Mouse (Mus musculus) spleen, adult 12 weeks (tissue): Measurements from ENCODE around the gene Cxcr6.

Source experiments
- DNase-seq: peaks from one replicate; pipeline ENCODE4 v3.0.0; 2022; ENCODE audit warnings: low spot score

The Cxcr6 gene

GRCm38 (mm10) chr9:123826631-123827030 is 20.4 kb downstream of the Cxcr6 start:
- no peak for DNase-seq

- DNase-seq, result no peak
Observed at GRCm38 (mm10) chr9:123828916-123829315, 22.6 kb downstream of the Cxcr6 start.

DNA sequence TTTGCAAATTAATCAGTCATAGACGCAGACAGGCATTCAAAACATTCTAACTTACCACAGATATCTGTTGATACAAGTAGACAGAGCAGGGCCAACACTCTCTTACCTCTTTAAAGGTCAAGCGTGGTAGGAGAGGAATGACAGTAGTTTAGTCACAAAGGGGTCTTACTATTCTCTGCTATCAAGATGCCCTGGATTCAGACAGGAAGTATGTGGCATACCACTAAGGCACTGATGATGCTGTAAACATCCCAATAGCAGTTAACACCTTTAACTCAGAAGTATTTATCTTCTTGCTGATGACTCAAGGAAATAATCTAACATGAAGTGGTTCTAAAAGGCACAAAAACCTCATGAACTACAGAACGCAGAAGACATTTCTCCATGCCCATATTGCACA is 29.6 kb downstream of the Cxcr6 start:
- DNase-seq, result no peak

- no peak for DNase-seq
Observed at GRCm38 (mm10) chr9:123840243-123840642, 34.0 kb downstream of the Cxcr6 start.

DNA sequence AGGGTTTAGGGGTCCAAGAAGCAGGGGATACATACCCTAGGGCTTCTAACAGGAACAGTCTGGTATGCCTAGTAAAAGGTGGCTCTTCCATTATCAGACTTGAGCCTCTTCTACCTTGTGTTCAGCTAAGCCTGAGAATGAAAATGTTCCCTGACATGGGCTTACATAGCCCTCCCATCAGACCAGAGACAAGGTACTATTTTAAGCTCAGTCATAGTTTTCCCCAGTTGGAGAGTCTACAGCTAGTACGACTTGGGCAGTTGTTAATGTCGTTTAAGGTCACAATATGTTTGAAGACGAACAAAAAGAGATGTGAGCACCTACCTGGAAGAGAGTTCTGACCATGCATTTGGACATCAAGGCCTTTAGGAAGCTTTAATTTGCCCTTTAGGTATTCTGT is 38.2 kb downstream of the Cxcr6 start:
- no peak for DNase-seq

GRCm38 (mm10) chr9:123845120-123845519 is 38.8 kb downstream of the Cxcr6 start:
- peak; percentile 31 for DNase-seq

- no peak for DNase-seq
Observed at GRCm38 (mm10) chr9:123846490-123846889, 40.2 kb downstream of the Cxcr6 start.

- no peak for DNase-seq
Observed at GRCm38 (mm10) chr9:123849976-123850695, 43.9 kb downstream of the Cxcr6 start.

DNA sequence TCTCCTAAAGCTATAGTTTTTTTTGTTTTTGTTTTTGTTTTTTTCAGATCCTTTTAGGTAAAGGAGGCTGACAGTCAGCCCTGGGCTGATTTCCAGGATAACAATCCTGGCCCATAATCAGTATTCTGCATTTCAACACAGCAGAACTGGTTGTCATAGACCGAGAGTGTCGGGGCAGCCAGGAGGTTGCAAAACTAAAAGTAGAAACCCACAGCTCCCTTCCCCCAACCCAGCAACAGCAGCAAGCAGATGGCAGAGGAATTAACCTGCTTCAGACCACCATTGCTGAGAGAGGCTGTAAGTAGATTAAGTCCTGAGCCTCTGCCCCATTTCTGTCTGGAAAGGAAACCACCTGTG is 44.4 kb downstream of the Cxcr6 start:
- peak; percentile 14 for DNase-seq

- DNase-seq, result peak; percentile 47
Observed at GRCm38 (mm10) chr9:123851062-123851712, 44.9 kb downstream of the Cxcr6 start.

DNA sequence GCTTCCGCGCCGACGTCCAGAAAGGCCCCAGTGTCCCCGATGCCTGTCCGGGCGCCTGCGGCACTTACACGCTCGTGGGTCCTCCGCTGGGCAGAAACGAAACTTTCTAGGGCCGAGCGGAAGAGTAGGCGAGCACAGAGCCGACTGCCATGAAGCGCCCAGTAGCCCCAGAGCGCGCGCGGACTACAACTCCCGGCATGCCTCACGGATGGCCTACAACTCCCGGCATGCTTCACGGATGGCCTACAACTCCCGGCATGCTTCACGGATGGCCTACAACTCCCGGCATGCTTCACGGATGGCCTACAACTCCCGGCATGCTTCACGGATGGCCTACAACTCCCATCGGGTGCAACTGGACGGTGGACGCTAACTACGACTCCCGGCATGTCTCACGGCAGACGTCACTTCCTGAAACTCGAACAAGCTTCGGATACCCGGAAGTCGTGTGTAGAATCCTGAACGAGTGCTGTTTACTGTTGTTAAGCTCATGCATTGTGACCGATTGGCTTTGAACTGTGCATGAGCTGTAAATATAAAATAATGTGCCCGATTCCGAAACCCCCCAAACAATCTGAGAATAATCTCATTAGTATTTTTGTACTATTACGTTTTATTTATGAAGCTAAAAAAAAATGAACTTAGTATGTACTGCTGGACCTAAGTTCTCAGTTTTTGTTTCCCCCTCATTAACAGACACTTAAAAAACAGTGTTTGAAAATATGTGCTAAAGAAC is 45.6 kb downstream of the Cxcr6 start, which contains the start of gene Fyco1:
Gene Fyco1, minus strand, starts transcription at position 187 of the 736 bp plus-strand sequence.
- peak; percentile 93 for DNase-seq

DNA sequence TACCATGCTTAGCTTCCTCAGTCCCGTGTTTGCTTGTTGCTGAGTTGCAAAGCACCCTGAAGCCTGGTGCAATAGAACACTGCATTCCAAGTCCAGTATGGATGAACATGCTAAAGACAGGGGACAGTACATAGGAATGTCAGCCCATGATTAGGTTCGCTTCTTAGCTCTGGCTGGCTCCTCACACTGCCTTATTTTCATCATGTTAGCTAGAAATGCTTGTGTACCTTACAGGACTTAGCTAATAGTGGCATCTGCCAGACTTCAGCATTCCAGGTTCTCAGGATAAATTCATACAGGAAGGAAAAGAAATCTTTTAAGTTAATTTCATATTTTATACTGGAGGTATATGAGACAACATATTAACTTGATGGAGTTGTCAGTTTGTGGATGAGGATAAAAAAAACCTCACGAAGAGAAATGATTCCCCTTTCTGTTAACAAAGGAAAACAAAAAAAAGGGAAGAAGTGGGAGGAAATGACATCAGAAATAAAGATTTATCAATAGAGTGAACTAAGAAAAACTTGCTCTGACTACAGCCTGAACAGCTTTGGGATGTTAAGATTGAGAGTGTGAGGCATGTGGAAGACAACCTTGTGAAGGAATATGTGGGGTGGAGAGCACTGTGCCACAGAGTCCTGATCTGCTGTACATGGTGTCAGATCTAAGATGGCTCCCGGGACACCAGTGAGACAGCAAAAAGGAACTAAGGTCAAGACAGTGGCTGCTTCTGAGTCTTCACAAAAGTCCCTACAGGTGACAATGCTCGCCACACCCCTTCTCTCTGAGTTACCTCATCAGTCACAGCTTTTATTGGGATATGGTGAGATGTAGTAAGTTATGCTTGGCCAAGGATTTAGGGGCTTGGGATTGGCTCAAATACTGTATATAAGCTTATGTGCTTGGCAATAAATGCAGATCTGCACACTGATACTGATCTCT is 46.4 kb downstream of the Cxcr6 start:
- no peak for DNase-seq

- DNase-seq, result no peak
Observed at GRCm38 (mm10) chr9:123856836-123857235, 50.6 kb downstream of the Cxcr6 start.
